Mouse (Mus musculus) forebrain, embryonic 15.5 days (tissue): Measurements from ENCODE around the gene Fgfr2. TPM values are rescaled to one million over a fixed set of nuclear protein-coding genes. Genes with fewer than 3 reads are reported as not detected.
A peak's percentile ranks its signal among the peaks of the same experiment; 100 is the strongest.

Experiments used
- ATAC-seq: fragments of 200-750 bp; cut with Nextera tagmentation; replicated peaks from 2 replicates; pipeline ENCODE4 v1.8.0; 2017; ENCODE audit warnings: mild to moderate bottlenecking, moderate TSS enrichment, moderate library complexity
- H3K27ac ChIP-seq: fragments of 300-500 bp; sonication (generic); replicated peaks from 2 replicates; pipeline ENCODE4 v1.5.1; 2015; ENCODE audit warnings: mild to moderate bottlenecking, inconsistent platforms
- H3K27me3 ChIP-seq: fragments of 300-500 bp; sonication (generic); 2 replicates; pipeline ENCODE4 v1.6.1; 2015; ENCODE audit warnings: inconsistent platforms
- H3K36me3 ChIP-seq: fragments of 300-500 bp; sonication (generic); 2 replicates; pipeline ENCODE4 v1.6.1; 2015; ENCODE audit warnings: mild to moderate bottlenecking, inconsistent platforms
- H3K4me1 ChIP-seq: fragments of 300-500 bp; sonication (generic); 2 replicates; pipeline ENCODE4 v1.6.1; 2015; ENCODE audit warnings: inconsistent platforms
- H3K4me2 ChIP-seq: fragments of 300-500 bp; sonication (generic); replicated peaks from 2 replicates; pipeline ENCODE4 v1.6.1; 2015; ENCODE audit warnings: mild to moderate bottlenecking, inconsistent platforms
- H3K4me3 ChIP-seq: fragments of 300-500 bp; sonication (generic); 2 replicates; pipeline ENCODE4 v1.5.1; 2015; ENCODE audit warnings: mild to moderate bottlenecking, inconsistent platforms
- H3K9ac ChIP-seq: fragments of 300-500 bp; sonication (generic); replicated peaks from 2 replicates; pipeline ENCODE4 v1.6.1; 2015; ENCODE audit warnings: mild to moderate bottlenecking, inconsistent platforms
- H3K9me3 ChIP-seq: fragments of 300-500 bp; sonication (generic); 2 replicates; pipeline ENCODE4 v1.6.1; 2016; ENCODE audit warnings: inconsistent platforms
- WGBS: fragments of 180-500 bp; shearing (Covaris S2); methylation state at CpG from one replicate; pipeline ENCODE4 v1.1.7; 2015; ENCODE audit warnings: mixed read lengths; 5-methylcytosine and 5-hydroxymethylcytosine counted together
- polyA plus RNA-seq: library from polyadenylated mRNA; unstranded; fragments of >200 nt; fragmentation: Nextera tagmentation; extraction: Ambion mirVana; gene quantifications from 2 replicates; pipeline ENCODE4 v1.2.1, GENCODE M21; 2015

Gene Fgfr2
- 43.5 and 48.1 TPM in 2 replicates for polyA plus RNA-seq

DNA sequence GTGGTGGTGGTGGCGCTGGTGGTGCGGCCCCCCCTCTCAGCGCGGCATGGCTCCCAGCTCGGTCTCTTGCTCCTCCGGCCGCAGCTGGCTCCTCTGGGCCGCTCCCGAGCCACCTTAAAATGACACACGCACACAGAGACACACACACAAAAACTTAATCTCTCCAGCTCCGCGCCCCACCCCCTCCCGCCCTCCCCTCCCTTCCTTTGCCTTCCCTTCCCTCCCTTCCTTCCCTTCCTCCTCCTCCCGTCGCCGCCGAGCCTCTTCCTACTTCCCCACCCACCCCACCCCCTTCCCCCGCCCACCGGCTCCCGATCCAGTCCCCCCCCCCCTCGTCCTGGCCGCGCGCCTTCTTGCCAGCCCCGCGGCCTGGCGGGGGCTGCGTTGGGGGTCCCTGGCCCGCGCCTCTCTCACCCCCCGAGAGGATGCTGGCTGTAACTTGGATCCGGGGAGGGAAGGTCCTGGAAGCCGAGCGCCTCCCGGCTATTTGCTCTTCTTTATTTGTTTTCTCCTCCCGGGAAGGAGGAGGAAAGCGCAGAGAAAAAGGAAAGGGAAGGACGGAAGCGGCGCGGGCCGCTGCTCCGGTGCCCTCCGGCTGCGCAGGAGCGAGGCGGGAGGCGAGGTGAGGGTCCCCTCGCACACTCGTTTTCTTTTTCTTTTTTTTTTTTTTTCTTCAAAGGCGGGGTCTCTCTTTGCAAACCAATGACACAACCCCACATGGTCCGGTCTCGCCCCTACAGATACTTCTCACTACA lies at the start of gene Fgfr2:
Gene Fgfr2 (minus strand): TSS at position 107 of the 755 bp plus-strand sequence.
- H3K4me1 ChIP-seq = peaks cover 32% of the 10 kb centered on the region
- H3K4me2 ChIP-seq = peak within 1 kb of the TSS; percentile 99
- H3K27ac ChIP-seq = peak within 1 kb of the TSS; percentile 96
- no peaks in the 10 kb centered on the region for H3K9me3 ChIP-seq
- peak; percentile 74 for ATAC-seq
- peak within 1 kb of the TSS; percentile 97 for H3K4me3 ChIP-seq
- no peaks in the 10 kb centered on the region for H3K36me3 ChIP-seq
- no peaks in the 10 kb centered on the region for H3K27me3 ChIP-seq
- peak within 1 kb of the TSS; percentile 97 for H3K9ac ChIP-seq
- 0% methylated on average over 33 of the region's 53 CpGs for WGBS

DNA sequence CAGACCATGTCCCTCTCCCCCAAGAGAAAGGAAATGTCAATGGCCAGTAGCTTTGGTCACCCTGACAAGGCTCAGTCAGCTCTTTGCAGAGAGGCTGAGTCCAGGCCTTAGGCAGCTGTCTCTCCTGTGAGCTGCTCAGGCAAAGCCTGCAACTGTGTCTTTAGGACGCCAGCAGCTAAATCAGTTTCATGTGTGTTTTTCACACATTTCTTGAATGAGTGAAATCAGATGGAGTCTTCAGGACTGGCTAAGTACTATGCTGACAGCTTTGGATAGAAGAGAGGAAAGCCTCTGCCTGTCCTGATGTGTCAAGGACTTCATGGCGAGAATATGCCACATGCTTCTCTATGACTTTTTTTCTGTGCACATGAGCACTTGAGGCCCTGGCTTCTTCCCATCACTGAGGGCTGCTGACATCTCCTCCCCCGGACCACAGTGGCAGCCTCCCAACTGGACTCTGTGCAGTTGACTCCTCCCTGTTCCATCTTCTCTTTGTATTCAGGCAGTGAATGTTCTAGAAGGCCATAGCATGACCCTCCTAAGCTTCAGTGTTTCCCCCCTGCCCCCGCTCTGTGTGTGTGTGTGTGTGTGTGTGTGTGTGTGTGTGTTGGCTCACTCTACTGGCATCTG lies 48.4 kb upstream of the Fgfr2 start:
- 86% methylated on average over 4 of the region's 4 CpGs for WGBS
- no peaks in the 10 kb centered on the region for H3K36me3 ChIP-seq

DNA sequence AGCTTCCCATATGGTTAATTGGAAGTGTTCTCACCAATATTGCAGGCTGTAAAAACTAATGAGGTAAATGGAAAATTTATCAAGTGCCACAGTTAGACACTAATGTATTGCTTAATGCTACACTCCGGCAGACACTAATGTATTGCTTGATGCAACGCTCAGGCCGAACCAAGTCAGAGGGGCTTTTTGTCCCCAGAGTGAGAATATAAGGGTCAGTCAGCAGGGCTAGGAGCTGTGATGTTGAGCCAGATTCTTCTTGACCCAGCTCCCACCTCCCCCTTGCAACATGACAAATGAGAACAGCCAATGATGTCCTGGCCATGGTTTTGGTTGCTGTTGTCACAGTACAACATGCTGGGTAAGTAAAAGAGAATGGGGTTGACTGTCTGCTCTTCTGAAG lies 45.8 kb upstream of the Fgfr2 start:
- H3K27ac ChIP-seq = no peak overlapping the region
- no peak overlapping the region for H3K9ac ChIP-seq
- no peaks in the 10 kb centered on the region for H3K9me3 ChIP-seq
- peaks cover 5% of the 10 kb centered on the region; the same call in 1 of the 2 replicates for H3K4me1 ChIP-seq
- H3K4me2 ChIP-seq = no peak overlapping the region
- no peak for ATAC-seq
- no peak overlapping the region for H3K4me3 ChIP-seq
- 80% methylated on average over 3 of the region's 3 CpGs for WGBS
- no peaks in the 10 kb centered on the region for H3K27me3 ChIP-seq
- H3K36me3 ChIP-seq = no peaks in the 10 kb centered on the region

More for the DNA sequence above, 48.4 kb upstream of the Fgfr2 start:
- H3K4me3 ChIP-seq = no peak overlapping the region
- H3K9me3 ChIP-seq = no peaks in the 10 kb centered on the region
- no peaks in the 10 kb centered on the region for H3K4me1 ChIP-seq
- no peak for ATAC-seq
- H3K27me3 ChIP-seq = no peaks in the 10 kb centered on the region
- H3K27ac ChIP-seq = no peak overlapping the region
- H3K4me2 ChIP-seq = no peak overlapping the region
- H3K9ac ChIP-seq = no peak overlapping the region

DNA sequence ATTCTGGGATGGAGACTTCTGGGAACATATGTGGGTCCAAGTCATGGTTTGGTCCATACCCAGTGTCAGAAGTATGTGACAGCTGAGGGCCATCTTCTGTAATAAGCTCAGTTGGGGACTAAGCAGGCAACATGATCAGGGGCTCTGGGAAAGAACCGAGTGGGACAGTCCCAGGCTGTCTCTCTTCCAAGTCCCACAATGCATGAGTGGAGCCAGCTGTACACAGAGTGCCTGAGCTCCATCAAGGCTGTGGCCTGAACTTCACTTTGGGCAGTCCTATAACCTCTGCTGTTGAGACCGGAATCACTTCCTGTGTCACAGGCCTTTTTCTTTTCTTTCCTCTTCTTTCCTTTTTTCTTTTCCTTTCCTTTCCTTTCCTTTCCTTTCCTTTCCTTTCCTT lies 44.8 kb upstream of the Fgfr2 start:
- H3K36me3 ChIP-seq = no peaks in the 10 kb centered on the region
- no peak for ATAC-seq
- no peak overlapping the region for H3K4me3 ChIP-seq
- no peak overlapping the region for H3K27ac ChIP-seq
- H3K27me3 ChIP-seq = no peaks in the 10 kb centered on the region
- no peaks in the 10 kb centered on the region for H3K9me3 ChIP-seq
- H3K9ac ChIP-seq = no peak overlapping the region
- H3K4me1 ChIP-seq = peaks cover 5% of the 10 kb centered on the region; the same call in 1 of the 2 replicates
- 96% methylated on average over 2 of the region's 2 CpGs for WGBS
- H3K4me2 ChIP-seq = no peak overlapping the region

DNA sequence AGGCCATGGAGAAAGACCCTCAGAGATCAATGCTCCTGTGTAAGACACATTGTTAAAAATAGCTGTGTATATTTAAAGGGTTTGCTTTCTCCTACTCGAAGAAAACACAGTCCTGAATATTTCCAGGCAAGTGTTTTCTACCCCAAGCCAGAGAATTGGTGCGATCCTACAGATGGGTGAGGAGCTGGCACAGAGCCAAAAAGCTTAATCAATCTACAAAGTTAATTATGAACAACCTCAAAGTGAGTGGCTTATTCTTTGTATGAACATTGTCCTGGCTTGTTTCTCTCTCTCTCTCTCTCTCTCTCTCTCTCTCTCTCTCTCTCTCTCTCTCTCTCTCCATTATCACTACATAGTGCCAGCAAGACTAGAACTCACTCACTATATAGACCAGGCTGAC lies 41.6 kb upstream of the Fgfr2 start:
- Histone ChIP-seq H3K9ac (no peak overlapping the region), H3K27me3 (no peaks in the 10 kb centered on the region), H3K27ac (no peak overlapping the region), H3K4me1 (peaks cover 5% of the 10 kb centered on the region; the same call in 1 of the 2 replicates), H3K4me3 (no peak overlapping the region), H3K36me3 (no peaks in the 10 kb centered on the region), H3K4me2 (no peak overlapping the region), H3K9me3 (no peaks in the 10 kb centered on the region)
- WGBS = 38% methylated on average over 2 of the region's 2 CpGs
- ATAC-seq = no peak

DNA sequence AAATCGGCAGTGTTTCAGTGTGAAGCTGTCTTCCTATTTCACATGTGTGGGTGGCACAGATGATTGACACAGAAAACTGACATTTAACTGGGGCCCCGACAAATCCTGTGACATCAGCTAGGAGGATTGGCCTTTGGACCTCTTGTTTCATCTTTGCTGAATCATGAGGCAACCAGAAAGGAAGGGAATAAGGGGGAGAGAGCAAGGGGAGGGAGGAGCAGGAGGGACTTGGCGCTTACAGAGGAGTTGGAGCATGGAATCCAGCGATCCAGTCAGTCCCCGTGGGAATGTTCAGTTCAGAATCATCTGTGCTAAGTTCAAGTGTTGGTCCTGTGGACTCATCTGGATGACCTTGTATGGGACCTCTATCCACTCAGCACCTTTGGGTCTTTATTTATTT lies 39.9 kb upstream of the Fgfr2 start:
- H3K27ac ChIP-seq = no peak overlapping the region
- H3K27me3 ChIP-seq = no peaks in the 10 kb centered on the region
- peaks cover 5% of the 10 kb centered on the region; the same call in 1 of the 2 replicates for H3K4me1 ChIP-seq
- no peak overlapping the region for H3K9ac ChIP-seq
- no peak for ATAC-seq
- 65% methylated on average over 5 of the region's 5 CpGs for WGBS
- H3K4me3 ChIP-seq = no peak overlapping the region
- H3K36me3 ChIP-seq = no peaks in the 10 kb centered on the region
- H3K9me3 ChIP-seq = no peaks in the 10 kb centered on the region
- H3K4me2 ChIP-seq = no peak overlapping the region

- no peak overlapping the region for H3K4me3 ChIP-seq
- WGBS = 80% methylated on average over 2 of the region's 2 CpGs
- no peak overlapping the region for H3K9ac ChIP-seq
- peaks cover 5% of the 10 kb centered on the region; the same call in 1 of the 2 replicates for H3K4me1 ChIP-seq
- no peaks in the 10 kb centered on the region for H3K36me3 ChIP-seq
- no peaks in the 10 kb centered on the region for H3K9me3 ChIP-seq
- H3K4me2 ChIP-seq = no peak overlapping the region
- no peaks in the 10 kb centered on the region for H3K27me3 ChIP-seq
- no peak overlapping the region for H3K27ac ChIP-seq
- no peak for ATAC-seq
These were observed 39.0 kb upstream of the Fgfr2 start for GRCm38 (mm10) chr7:133162131-133162530.

GRCm38 (mm10) chr7:133161362-133162080 lies 38.4 kb upstream of the Fgfr2 start:
- H3K36me3 ChIP-seq = no peaks in the 10 kb centered on the region
- H3K27ac ChIP-seq = no peak overlapping the region
- no peak overlapping the region for H3K9ac ChIP-seq
- no peak overlapping the region for H3K4me3 ChIP-seq
- H3K4me2 ChIP-seq = no peak overlapping the region
- H3K27me3 ChIP-seq = no peaks in the 10 kb centered on the region
- WGBS = 84% methylated on average over 7 of the region's 7 CpGs
- H3K9me3 ChIP-seq = no peaks in the 10 kb centered on the region
- peaks cover 5% of the 10 kb centered on the region; the same call in 1 of the 2 replicates for H3K4me1 ChIP-seq
- no peak for ATAC-seq

- Histone ChIP-seq H3K9me3 (no peaks in the 10 kb centered on the region), H3K27ac (no peak overlapping the region), H3K4me2 (no peak overlapping the region), H3K4me1 (peaks cover 2% of the 10 kb centered on the region; the same call in 1 of the 2 replicates), H3K36me3 (no peaks in the 10 kb centered on the region), H3K9ac (no peak overlapping the region), H3K27me3 (no peaks in the 10 kb centered on the region), H3K4me3 (no peak overlapping the region)
- 96% methylated on average over 3 of the region's 3 CpGs for WGBS
- no peak for ATAC-seq
These were observed 36.4 kb upstream of the Fgfr2 start for GRCm38 (mm10) chr7:133159519-133159918.

DNA sequence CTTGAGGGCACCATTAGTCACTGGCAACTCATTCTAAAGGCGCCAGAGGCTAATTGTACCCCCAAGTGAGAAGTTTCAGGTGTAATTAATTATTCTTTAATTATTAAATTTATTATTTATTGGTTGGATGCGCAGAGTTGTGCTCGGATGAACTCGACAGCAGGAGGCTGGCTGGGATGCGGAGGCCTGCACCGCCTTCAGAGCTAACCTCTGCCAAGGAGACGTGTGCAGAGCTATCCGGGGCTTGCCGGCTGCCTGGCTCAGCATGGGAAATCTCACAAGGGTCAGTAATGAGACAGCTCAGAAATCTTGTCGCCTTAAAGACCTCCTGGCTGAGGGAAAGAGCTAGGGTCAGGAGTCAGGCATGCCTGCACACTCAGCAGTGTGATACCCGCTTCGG lies 32.5 kb upstream of the Fgfr2 start:
- H3K27me3 ChIP-seq = no peaks in the 10 kb centered on the region
- ATAC-seq = no peak
- no peak overlapping the region for H3K4me3 ChIP-seq
- 74% methylated on average over 12 of the region's 12 CpGs for WGBS
- no peak overlapping the region for H3K9ac ChIP-seq
- H3K9me3 ChIP-seq = no peaks in the 10 kb centered on the region
- H3K4me1 ChIP-seq = no peaks in the 10 kb centered on the region
- no peaks in the 10 kb centered on the region for H3K36me3 ChIP-seq
- H3K27ac ChIP-seq = no peak overlapping the region
- no peak overlapping the region for H3K4me2 ChIP-seq

GRCm38 (mm10) chr7:133154846-133155245 lies 31.7 kb upstream of the Fgfr2 start:
- no peaks in the 10 kb centered on the region for H3K4me1 ChIP-seq
- 74% methylated on average over 6 of the region's 6 CpGs for WGBS
- no peaks in the 10 kb centered on the region for H3K27me3 ChIP-seq
- no peak overlapping the region for H3K9ac ChIP-seq
- no peak for ATAC-seq
- H3K36me3 ChIP-seq = no peaks in the 10 kb centered on the region
- H3K27ac ChIP-seq = no peak overlapping the region
- no peak overlapping the region for H3K4me3 ChIP-seq
- no peaks in the 10 kb centered on the region for H3K9me3 ChIP-seq
- no peak overlapping the region for H3K4me2 ChIP-seq

DNA sequence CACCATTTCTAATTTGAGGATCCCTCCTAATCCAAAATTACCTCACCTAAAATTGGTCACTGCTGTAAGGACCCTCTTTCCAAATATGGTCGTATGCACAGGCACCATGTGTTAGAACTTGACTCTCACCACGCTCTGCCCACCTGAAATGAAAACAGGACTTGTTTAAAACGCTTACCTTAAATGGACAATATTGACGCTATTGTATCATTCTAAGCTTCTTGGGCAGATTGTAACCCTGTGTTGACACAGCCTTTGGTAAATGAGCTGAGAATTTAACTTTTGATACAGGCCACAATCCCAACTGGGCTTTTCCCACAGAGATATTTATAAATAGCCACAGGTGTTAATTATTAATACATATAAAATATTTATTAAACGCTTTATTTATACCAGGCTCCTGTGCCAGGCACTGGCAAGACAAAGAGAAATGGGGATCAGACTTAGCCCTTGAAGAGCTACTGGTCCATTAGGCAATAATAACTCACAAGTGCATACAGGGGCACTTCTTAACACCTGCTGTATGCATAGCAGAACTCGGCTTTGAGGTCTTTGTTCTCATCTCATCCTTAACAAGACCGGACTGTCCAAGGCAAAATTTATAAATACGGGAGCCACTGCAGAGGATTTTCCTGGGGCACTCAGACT lies 16.7 kb upstream of the Fgfr2 start:
- no peaks in the 10 kb centered on the region for H3K36me3 ChIP-seq
- H3K9me3 ChIP-seq = no peaks in the 10 kb centered on the region
- H3K27me3 ChIP-seq = no peaks in the 10 kb centered on the region
- no peak overlapping the region for H3K4me3 ChIP-seq
- H3K9ac ChIP-seq = no peak overlapping the region
- no peak overlapping the region for H3K27ac ChIP-seq
- H3K4me2 ChIP-seq = no peak overlapping the region
- WGBS = 78% methylated on average over 8 of the region's 8 CpGs
- no peak for ATAC-seq
- no peaks in the 10 kb centered on the region for H3K4me1 ChIP-seq
